ENCODE assay signal across 10 mouse cellular contexts in the genomic region with DNA sequence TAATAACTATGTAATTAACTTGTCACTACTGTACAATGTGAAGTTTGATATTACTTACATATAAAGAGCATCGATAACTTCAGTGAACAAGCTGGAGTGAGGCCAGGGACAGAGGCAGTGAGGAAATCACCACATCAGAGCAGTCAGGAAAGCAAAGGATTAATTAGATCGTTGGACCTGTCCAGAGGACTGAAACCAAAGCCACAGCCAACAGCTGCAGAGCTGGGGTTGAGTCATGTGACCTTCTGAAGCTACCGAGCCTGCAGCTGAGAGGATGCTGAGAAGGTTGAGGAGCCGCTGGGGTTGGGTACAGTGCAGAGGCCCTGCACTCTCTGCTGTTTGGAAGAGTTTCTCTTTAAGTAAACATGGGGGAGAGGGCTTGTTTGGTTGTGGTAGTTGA. TPM values are rescaled to one million over a fixed set of nuclear protein-coding genes. Genes with fewer than 3 reads are reported as not detected.
DNase-seq lines count a peak whose midpoint lies in the region; ATAC-seq and TF ChIP-seq lines count a peak whose summit lies in the region.
"Had no signal": no experiment of that assay in that cellular context is flagged by ENCODE, and none has a peak within 500 bp of the region (broad histone marks: within the 10 kb centered on the region; RNA-seq: fewer than 3 reads in every experiment).

No protein-coding gene starts in this region.

- no peak overlapping the region for H3K4me2 ChIP-seq in heart, embryonic 12.5 days
- no peak overlapping the region for H3K4me2 ChIP-seq in CH12.LX (ENCODE audit: insufficient read depth, low read depth, poor library complexity, severe bottlenecking)
- H3K4me2 ChIP-seq in intestine, embryonic 16.5 days (ENCODE audit: low read depth, low read length): no peak overlapping the region
- H3K4me2 ChIP-seq: hindbrain, embryonic 12.5 days; neural tube, embryonic 13.5 days had no signal

- no peak for TF ChIP-seq RAD21 in CH12.LX (IDR thresholded peaks at IDR 0.05; ENCODE audit: low read depth, low read length)

- TF ChIP-seq EP300 in CH12.LX (IDR thresholded peaks at IDR 0.05; ENCODE audit: low read length): no peak

- H3K27me3 ChIP-seq in heart, embryonic 12.5 days (replicated peaks): no peaks in the 10 kb centered on the region
- no peaks in the 10 kb centered on the region for H3K27me3 ChIP-seq in CH12.LX (replicated peaks)
- no peaks in the 10 kb centered on the region for H3K27me3 ChIP-seq in intestine, embryonic 16.5 days (replicated peaks; ENCODE audit: control insufficient read depth, insufficient read depth, low read length)
- H3K27me3 ChIP-seq: hindbrain, embryonic 12.5 days; neural tube, embryonic 13.5 days had no signal

- no peak overlapping the region for H3K9ac ChIP-seq in heart, embryonic 12.5 days
- no peak overlapping the region for H3K9ac ChIP-seq in CH12.LX (ENCODE audit: insufficient read depth, low read depth)
- no peak overlapping the region for H3K9ac ChIP-seq in intestine, embryonic 16.5 days (ENCODE audit: low read depth, low read length)
- H3K9ac ChIP-seq: hindbrain, embryonic 12.5 days; neural tube, embryonic 13.5 days had no signal

- in situ Hi-C loops in CH12.LX (cut with MboI; ENCODE audit: low pct_ligation_motif_present, low pct_unique_long_range_greater_than_20kb, low sequenced_read_pairs): loop anchor here (10.0 kb wide), 1 partner anchor 55 kb away; no protein-coding TSS in a partner anchor

- dilution Hi-C loops in CH12.LX (cut with MboI; ENCODE audit: extremely low pct_ligation_motif_present, extremely low pct_unique_long_range_greater_than_20kb, low sequenced_read_pairs): no loop called here

- H3K36me3 ChIP-seq in heart, embryonic 12.5 days: peaks cover 8% of the 10 kb centered on the region; the same call in 1 of the 2 replicates
- peaks cover 0 to 5% of the 10 kb centered on the region in 2 experiments for H3K36me3 ChIP-seq in CH12.LX (replicated peaks in 1 of 2; ENCODE audit: control insufficient read depth in 1 of 2, insufficient read depth in 1 of 2, low read length in 1 of 2)
- no peaks in the 10 kb centered on the region for H3K36me3 ChIP-seq in intestine, embryonic 16.5 days (ENCODE audit: control insufficient read depth, insufficient read depth, low read length)
- H3K36me3 ChIP-seq: hindbrain, embryonic 12.5 days; neural tube, embryonic 13.5 days had no signal

- H3K9me3 ChIP-seq in heart, embryonic 12.5 days (replicated peaks): peaks cover 4% of the 10 kb centered on the region; the same call in 1 of the 2 replicates
- no peaks in the 10 kb centered on the region for H3K9me3 ChIP-seq in CH12.LX (replicated peaks; ENCODE audit: low read length)
- no peaks in the 10 kb centered on the region for H3K9me3 ChIP-seq in intestine, embryonic 16.5 days (ENCODE audit: control insufficient read depth, low read length)
- H3K9me3 ChIP-seq: hindbrain, embryonic 12.5 days; neural tube, embryonic 13.5 days had no signal

- no peak for TF ChIP-seq POLR2A in CH12.LX (IDR thresholded peaks at IDR 0.05; ENCODE audit: low read depth, low read length)

- H3K4me3 ChIP-seq in heart, embryonic 12.5 days: no peak overlapping the region
- no peak overlapping the region for H3K4me3 ChIP-seq in CH12.LX (replicated peaks in 1 of 3; ENCODE audit: low read depth in 2 of 3, low read length in 2 of 3, poor library complexity in 1 of 3)
- no peak overlapping the region for H3K4me3 ChIP-seq in intestine, embryonic 16.5 days (ENCODE audit: low read length)
- H3K4me3 ChIP-seq: hindbrain, embryonic 12.5 days; neural tube, embryonic 13.5 days had no signal

- no peaks in the 10 kb centered on the region for H3K79me2 ChIP-seq in CH12.LX (replicated peaks; ENCODE audit: control insufficient read depth, extremely low read depth, insufficient read depth, poor library complexity, severe bottlenecking)

- ATAC-seq in heart, embryonic 12.5 days (ENCODE audit: insufficient number of reproducible peaks, low FRiP score): 0 out of 2 replicates have a peak, but pooled peaks have one; percentile 42
- peak; percentile 62; the same call in 1 of the 2 replicates for ATAC-seq in intestine, embryonic 16.5 days

- peaks cover 48% of the 10 kb centered on the region for H3K4me1 ChIP-seq in heart, embryonic 12.5 days (replicated peaks)
- peaks cover 0 to 20% of the 10 kb centered on the region in 2 experiments; a peak in 2 of 4 replicates for H3K4me1 ChIP-seq in CH12.LX (ENCODE audit: control insufficient read depth in 1 of 2, insufficient read depth in 2 of 2)
- H3K4me1 ChIP-seq in intestine, embryonic 16.5 days (ENCODE audit: control insufficient read depth, insufficient read depth, low read length): peaks cover 16% of the 10 kb centered on the region
- H3K4me1 ChIP-seq: neural tube, embryonic 13.5 days had no signal

- intact Hi-C loops in heart, postnatal 25 days (cut with DNase I): no loop called here

- no peak for DNase-seq in heart, postnatal 25 days (ENCODE audit: low spot score)
- DNase-seq in CH12.LX (ENCODE audit: extremely low read depth): peak; percentile 34
- peak; percentile 46 for DNase-seq in embryo, embryonic 10.5 days (ENCODE audit: low spot score)
- no peak for DNase-seq in layer of hippocampus, adult 11-12 months (ENCODE audit: low spot score)
- DNase-seq in frontal cortex, adult 2 months (ENCODE audit: extremely low spot score in 1 of 2, low spot score in 1 of 2): no peak
- DNase-seq in left cerebral cortex, adult 8-10 months (ENCODE audit: low spot score in 2 of 2): no peak

- WGBS in heart, embryonic 12.5 days: 44% methylated on average over 4 of the region's 4 CpGs
- 26% methylated on average over 4 of the region's 4 CpGs for WGBS in intestine, embryonic 16.5 days

- H3K27ac ChIP-seq in heart, embryonic 12.5 days (ENCODE audit: poor library complexity, severe bottlenecking): no peak overlapping the region
- no peak overlapping the region for H3K27ac ChIP-seq in CH12.LX (ENCODE audit: insufficient read depth, low read depth)
- no peak overlapping the region for H3K27ac ChIP-seq in intestine, embryonic 16.5 days (ENCODE audit: low read length)
- H3K27ac ChIP-seq: hindbrain, embryonic 12.5 days; neural tube, embryonic 13.5 days had no signal

- no peak for TF ChIP-seq CTCF in CH12.LX (conservative IDR thresholded peaks at IDR 0.05 in 1 of 2, IDR thresholded peaks at IDR 0.05 in 1 of 2; ENCODE audit: low read depth in 2 of 2, low read length in 2 of 2)

TF ChIP-seq in CH12.LX, 34 proteins besides CTCF, POLR2A, EP300 and RAD21:
- TF ChIP-seq BHLHE40 (IDR thresholded peaks at IDR 0.05; ENCODE audit: low read depth, low read length): peak; percentile 37; the same call in 1 of the 2 replicates
- TF ChIP-seq CHD1 (IDR thresholded peaks at IDR 0.05; ENCODE audit: low read depth, low read length): no peak
- TF ChIP-seq USF1 (IDR thresholded peaks at IDR 0.05; ENCODE audit: low read depth, low read length): peak; percentile 63
- TF ChIP-seq ZC3H11A (IDR thresholded peaks at IDR 0.05; ENCODE audit: low read depth, low read length): no peak
- no peak for TF ChIP-seq MAZ (IDR thresholded peaks at IDR 0.05; ENCODE audit: low read depth, low read length)
- TF ChIP-seq ZNF384 (IDR thresholded peaks at IDR 0.05; ENCODE audit: low read depth, low read length): no peak
- no peak for TF ChIP-seq TBP (conservative IDR thresholded peaks at IDR 0.05; ENCODE audit: low read depth, low read length)

RNA-seq across cellular contexts. Expression of gene Kat6b, which starts 41.4 kb away (rescaled TPM):
- polyA plus RNA-seq in heart, embryonic 12.5 days (2016; fragmentation: Nextera tagmentation; extraction: Ambion mirVana): 12.2 and 15.9 TPM in 2 replicates
- 10 to 100 TPM; 28.1 to 32.6 TPM for total RNA-seq in heart, postnatal 25 days (2021)
- total RNA-seq in CH12.LX (2012; rRNA removed): 10.9 and 12.3 TPM in 2 replicates
- 1.0 and 2.3 TPM in 2 replicates for total RNA-seq in CH12.LX (2014; rRNA removed)
- 6.5 and 8.0 TPM in 2 replicates for polyA plus RNA-seq in CH12.LX (2012; ENCODE audit: insufficient read length, low read depth)
- polyA plus RNA-seq in intestine, embryonic 16.5 days (2015; fragmentation: Nextera tagmentation; extraction: Ambion mirVana): 7.1 and 8.0 TPM in 2 replicates
- 41.3 and 45.9 TPM in 2 replicates for polyA plus RNA-seq in frontal cortex, adult 2 months (2012; rRNA removed)
- 100 to 1,000 TPM; 118 to 155 (median 127) TPM for total RNA-seq in left cerebral cortex, adult 8-10 months (2022)

Comparison
In these comparisons a context has a peak if more than half of its experiments do, and no peak if none do; other contexts are left out.
1. DNase-seq: peak in CH12.LX (single experiment) and embryo, embryonic 10.5 days (single experiment); none in heart, postnatal 25 days (single experiment), layer of hippocampus, adult 11-12 months (single experiment), frontal cortex, adult 2 months (0 of 2) and left cerebral cortex, adult 8-10 months (0 of 2).